Mouse (Mus musculus): ENCODE data around the gene Cmklr1. TPM values are rescaled to one million over a fixed set of nuclear protein-coding genes. Genes with fewer than 3 reads are reported as not detected.

The Cmklr1 gene
- polyA plus RNA-seq, 1 experiment, result 9.6 TPM

- Histone ChIP-seq H3K4me1 (ENCODE audit: control insufficient read depth, insufficient read depth, insufficient read length, low read length) (no peaks in the 10 kb centered on the region), H3K4me3 (ENCODE audit: low read depth, low read length) (no peak overlapping the region), H3K27me3 (ENCODE audit: control insufficient read depth, insufficient read depth, low read length) (no peaks in the 10 kb centered on the region), H3K27ac (ENCODE audit: insufficient read depth, low read depth, low read length) (no peak overlapping the region), H3K36me3 (ENCODE audit: control insufficient read depth, insufficient read depth, low read length) (no peaks in the 10 kb centered on the region)
- no peak for TF ChIP-seq POLR2A (IDR thresholded peaks at IDR 0.05; ENCODE audit: low read depth, low read length)
- WGBS, result 31% methylated on average over 4 of the region's 4 CpGs
These were observed 85.8 kb downstream of the Cmklr1 start for GRCm38 (mm10) chr5:113564463-113564862.

Other genes with a start within 250 kb of the Cmklr1 start
- gene Wscd2, start 160.1 kb downstream of the Cmklr1 start, polyA plus RNA-seq (2012; rRNA removed), result 3.5 and 4.9 TPM in 2 replicates
- not detected in 2 replicates for gene 1700069L16Rik, start 74.3 kb upstream of the Cmklr1 start, polyA plus RNA-seq (2012; rRNA removed)
- gene Ficd, start 85.4 kb upstream of the Cmklr1 start, polyA plus RNA-seq (2012; rRNA removed), result 4.1 and 4.7 TPM in 2 replicates
- 9.3 and 10.7 TPM in 2 replicates for gene Sart3, start 122.1 kb upstream of the Cmklr1 start, polyA plus RNA-seq (2012; rRNA removed)
- 31.2 and 57.5 TPM in 2 replicates for gene Iscu, start 122.3 kb upstream of the Cmklr1 start, polyA plus RNA-seq (2012; rRNA removed)
- 10.1 and 13.5 TPM in 2 replicates for gene Tmem119, start 150.1 kb upstream of the Cmklr1 start, polyA plus RNA-seq (2012; rRNA removed)
- gene Selplg, start 182.2 kb upstream of the Cmklr1 start, polyA plus RNA-seq (2012; rRNA removed), result 31.5 and 52.3 TPM in 2 replicates

Measured in small intestine, adult 2 months (tissue).